Mouse (Mus musculus): ENCODE results near the gene Soga3. TPM values are rescaled to one million over a fixed set of nuclear protein-coding genes. Genes with fewer than 3 reads are reported as not detected.
A peak's percentile ranks its signal among the peaks of the same experiment; 100 is the strongest.

The Soga3 gene
- total RNA-seq (2015): not detected in 2 replicates
- total RNA-seq (2017): not detected in 2 replicates

- no peak for ATAC-seq (replicated peaks; ENCODE audit: poor library complexity)
Measured at GRCm38 (mm10) chr10:29143566-29144335, at the start of gene Soga3. TSS of gene Soga3 (plus strand) at chr10:29143839.

DNA sequence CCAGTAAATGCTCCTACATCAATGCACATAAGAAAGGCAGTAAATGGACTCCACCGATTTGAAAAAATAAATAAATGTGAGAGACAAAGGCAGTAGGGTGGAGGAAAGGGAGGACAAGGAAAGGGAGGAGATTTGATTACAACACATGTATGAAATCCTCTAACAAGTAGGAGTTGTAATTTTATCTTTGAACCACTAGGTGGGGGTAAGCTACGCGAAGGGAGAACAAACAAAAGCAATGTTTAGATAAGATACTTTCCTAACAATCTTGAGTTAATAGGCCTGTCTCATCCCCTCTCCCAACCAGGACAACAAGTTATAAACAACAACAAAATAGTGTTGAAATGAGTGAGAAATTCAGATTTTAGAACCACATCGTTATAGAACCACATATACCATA, 36.7 kb upstream of the Soga3 start:
- peak; percentile 71 for ATAC-seq (replicated peaks; ENCODE audit: poor library complexity)

- ATAC-seq (replicated peaks; ENCODE audit: poor library complexity): no peak
Measured at GRCm38 (mm10) chr10:29142556-29143105, 1.0 kb upstream of the Soga3 start.

- no peak for ATAC-seq (replicated peaks; ENCODE audit: poor library complexity)
Measured at GRCm38 (mm10) chr10:29144612-29145405, 1.2 kb downstream of the Soga3 start.

DNA sequence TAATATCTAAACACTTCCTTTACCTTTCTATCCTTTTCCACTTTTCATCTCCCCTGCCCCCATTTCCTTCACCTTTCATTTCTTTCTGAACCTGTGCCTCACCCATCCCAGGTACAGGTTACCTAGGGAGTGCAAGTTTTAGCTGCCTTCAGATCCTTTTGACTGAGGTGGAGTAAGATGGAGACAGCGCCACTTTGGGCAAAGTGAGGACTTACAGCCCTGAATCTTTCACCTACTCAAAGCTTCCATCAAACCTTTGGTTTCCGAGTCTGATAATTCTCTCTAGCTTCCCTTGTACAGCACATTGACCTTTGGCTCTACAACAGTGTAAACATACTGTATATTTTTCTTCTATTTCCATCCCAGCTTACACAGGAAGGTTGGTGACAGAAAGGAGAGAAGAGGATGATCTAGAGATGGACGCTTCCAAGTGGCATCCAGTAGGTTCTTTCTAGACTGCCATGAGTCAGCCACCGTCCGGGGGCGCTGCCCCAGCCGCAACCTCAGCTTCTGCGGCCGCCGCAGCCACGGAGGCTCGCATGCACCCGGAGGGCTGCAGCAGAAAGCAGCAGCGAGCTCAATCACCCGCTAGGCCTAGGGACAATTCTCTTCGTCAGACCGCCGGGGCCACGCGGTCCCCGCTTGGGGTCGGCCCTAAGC, 2.7 kb downstream of the Soga3 start:
- ATAC-seq (replicated peaks; ENCODE audit: poor library complexity): no peak

- ATAC-seq (replicated peaks; ENCODE audit: poor library complexity): peak; percentile 98
Measured at GRCm38 (mm10) chr10:29146858-29147640, 3.4 kb downstream of the Soga3 start.

DNA sequence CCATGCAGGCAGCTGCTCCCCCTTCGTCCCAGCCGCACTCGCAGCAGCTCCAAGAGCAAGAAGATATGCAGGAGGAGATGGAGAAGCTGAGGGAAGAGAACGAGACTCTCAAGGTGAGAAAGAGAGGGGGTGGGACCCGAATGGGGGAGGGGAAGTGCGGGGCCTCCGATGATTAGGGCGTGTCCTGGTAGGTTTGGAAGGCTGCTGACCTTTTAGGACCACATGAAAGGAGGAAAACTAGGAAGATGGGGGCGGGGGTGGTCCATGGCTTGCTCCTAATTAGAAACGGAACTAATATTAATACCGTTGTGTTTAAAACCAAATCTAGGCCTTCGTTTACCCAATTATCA, 4.0 kb downstream of the Soga3 start:
- ATAC-seq (replicated peaks; ENCODE audit: poor library complexity): no peak

DNA sequence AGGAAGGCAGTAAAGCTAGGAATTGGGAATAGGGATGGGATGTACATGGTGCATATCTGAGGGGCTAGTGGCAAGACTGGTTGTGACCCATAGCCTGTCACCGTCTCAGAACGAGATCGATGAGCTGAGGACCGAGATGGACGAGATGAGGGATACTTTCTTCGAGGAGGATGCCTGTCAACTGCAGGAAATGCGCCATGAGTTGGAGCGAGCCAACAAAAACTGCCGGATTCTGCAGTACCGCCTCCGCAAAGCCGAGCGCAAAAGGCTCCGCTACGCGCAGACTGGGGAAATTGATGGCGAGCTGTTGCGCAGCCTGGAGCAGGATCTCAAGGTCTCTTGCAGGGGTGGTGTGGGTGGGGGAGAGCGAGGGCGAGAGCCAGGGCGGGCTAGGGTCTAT, 4.4 kb downstream of the Soga3 start:
- no peak for ATAC-seq (replicated peaks; ENCODE audit: poor library complexity)

GRCm38 (mm10) chr10:29155304-29155703, 11.7 kb downstream of the Soga3 start:
- no peak for ATAC-seq (replicated peaks; ENCODE audit: poor library complexity)

GRCm38 (mm10) chr10:29161664-29162063, 18.0 kb downstream of the Soga3 start:
- ATAC-seq (replicated peaks; ENCODE audit: poor library complexity): no peak

GRCm38 (mm10) chr10:29173778-29174177, 30.1 kb downstream of the Soga3 start:
- ATAC-seq (replicated peaks; ENCODE audit: poor library complexity): no peak

DNA sequence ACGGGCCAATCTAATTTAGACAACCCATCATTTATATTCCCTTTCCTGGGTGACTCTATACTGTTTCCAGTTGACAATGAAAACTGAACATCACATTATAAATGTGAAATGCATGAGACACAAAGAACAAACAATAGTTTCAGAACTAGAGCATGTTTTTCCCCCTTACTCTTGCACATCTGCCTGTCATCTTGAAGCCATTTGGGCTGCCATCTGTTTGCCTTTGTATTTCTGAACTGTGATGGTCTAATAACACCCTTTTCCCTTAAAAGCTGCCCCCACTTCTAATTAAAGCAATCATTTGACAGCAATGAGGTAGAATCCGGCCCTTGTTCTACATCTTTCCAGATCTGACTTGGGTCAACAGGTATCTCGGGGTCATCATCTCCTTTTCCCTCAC, 32.0 kb downstream of the Soga3 start:
- ATAC-seq (replicated peaks; ENCODE audit: poor library complexity): no peak

DNA sequence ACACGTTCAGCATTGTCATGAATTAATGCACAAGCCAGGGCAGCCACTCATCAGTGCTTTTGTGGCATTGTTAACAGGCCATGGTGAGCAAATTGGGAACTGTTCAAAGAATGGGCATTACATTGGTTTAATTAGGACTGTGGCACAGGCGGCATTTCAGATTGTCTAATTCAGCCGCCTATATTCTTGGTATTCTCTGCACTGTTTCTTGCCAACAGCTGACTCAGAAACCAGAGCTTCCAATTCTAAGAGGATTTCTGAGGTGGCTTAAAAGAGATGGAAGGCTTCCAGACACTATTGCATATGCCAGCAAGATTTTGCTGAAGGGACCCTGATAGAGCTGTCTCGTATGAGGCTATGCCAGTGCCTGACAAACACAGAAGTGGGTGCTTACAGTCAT, 33.2 kb downstream of the Soga3 start:
- ATAC-seq (replicated peaks; ENCODE audit: poor library complexity): no peak

DNA sequence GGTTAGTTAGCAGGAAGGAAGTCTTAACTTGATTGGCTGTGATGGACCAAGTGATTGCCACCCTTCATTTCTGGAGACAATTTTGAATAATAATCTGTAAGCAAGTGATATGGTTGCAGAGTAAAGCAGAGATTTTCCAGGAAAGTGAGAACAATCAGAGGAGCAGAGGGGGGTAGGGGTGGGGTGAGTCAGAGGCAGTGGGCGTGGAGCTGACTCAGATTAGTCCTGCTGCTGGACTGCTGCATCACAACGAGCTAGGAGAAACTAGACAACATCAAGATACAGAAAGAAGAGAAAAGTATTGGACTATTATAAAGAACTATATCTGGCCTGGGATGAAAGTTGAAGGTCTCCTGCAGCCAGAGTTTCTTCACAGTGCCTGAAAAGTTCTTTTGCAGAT, 34.4 kb downstream of the Soga3 start:
- ATAC-seq (replicated peaks; ENCODE audit: poor library complexity): no peak

GRCm38 (mm10) chr10:29180210-29180609, 36.6 kb downstream of the Soga3 start:
- no peak for ATAC-seq (replicated peaks; ENCODE audit: poor library complexity)

DNA sequence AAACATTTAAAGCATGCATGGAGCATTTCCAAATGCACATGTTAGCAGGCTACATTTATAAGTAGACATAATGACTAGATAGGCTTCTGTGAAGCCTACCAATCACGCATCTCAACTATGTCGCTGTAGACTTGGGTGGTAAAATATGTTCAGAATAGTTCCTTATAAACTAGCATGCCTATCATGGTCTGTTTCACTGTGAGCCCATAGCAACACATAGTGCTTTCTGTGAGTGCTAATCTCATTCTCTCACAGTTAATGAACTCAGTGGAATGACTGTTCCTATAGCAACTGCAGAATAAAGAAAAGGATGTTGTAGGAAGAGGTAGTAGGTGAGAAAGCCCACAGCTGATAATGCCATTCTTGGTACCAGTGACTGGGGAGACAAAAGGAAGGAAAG, 37.4 kb downstream of the Soga3 start:
- no peak for ATAC-seq (replicated peaks; ENCODE audit: poor library complexity)

- ATAC-seq (replicated peaks; ENCODE audit: poor library complexity): no peak
Measured at GRCm38 (mm10) chr10:29193769-29194168, 50.1 kb downstream of the Soga3 start.

DNA sequence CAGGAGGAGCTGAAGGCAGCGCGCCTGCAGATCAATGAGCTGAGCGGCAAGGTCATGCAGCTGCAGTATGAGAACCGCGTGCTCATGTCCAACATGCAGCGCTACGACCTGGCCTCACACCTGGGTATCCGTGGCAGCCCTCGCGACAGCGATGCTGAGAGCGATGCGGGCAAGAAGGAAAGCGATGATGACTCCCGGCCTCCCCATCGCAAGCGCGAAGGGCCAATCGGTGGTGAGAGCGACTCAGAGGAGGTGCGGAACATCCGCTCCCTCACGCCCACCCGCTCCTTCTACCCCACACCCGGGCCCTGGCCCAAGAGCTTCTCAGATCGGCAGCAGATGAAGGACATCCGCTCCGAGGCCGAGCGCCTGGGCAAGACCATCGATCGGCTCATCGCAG, 53.2 kb downstream of the Soga3 start:
- ATAC-seq (replicated peaks; ENCODE audit: poor library complexity): no peak

DNA sequence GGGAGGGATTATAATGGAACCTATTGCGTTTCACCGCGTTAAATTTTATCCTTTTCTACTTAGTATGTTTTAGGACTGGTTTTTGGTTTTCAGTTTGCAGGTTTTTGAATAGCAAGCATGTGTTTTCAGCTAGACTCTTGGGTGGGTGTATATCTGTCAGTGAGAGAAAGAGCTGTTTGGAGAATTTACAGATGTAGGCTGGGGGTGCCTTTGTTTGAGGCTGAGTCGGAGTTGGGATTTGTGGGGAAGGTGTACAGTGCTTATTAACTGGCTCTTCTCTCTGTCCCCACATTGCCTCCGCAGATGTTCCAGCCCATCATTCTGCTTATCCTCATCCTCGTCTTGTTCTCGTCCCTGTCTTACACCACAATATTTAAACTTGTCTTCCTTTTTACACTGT, 55.0 kb downstream of the Soga3 start, which contains the start of gene Gm49353:
Gm49353 (plus strand) TSS at position 313 of the 400 bp plus-strand sequence.
- no peak for ATAC-seq (replicated peaks; ENCODE audit: poor library complexity)

DNA sequence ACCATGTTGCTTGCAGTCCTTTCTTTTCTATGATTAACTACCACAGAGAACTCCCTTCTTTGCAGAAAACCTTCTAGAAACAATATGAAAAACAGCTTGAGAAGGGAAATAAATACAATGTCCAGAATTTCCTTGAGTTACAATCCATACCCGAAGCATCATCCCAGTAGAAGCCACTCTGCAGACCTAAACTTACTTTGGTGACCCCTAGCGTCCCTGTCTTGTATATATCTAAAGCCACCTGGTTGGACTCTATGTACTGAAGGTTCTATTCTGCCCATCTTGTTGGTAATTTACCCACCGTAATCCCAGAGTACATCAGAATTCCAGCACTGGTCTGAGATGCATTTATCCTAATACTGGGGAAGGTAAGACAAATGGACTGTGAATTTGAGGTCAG, 56.2 kb downstream of the Soga3 start:
- ATAC-seq (replicated peaks; ENCODE audit: poor library complexity): no peak

GRCm38 (mm10) chr10:29200609-29201008, 57.0 kb downstream of the Soga3 start:
- no peak for ATAC-seq (replicated peaks; ENCODE audit: poor library complexity)
